Mouse (Mus musculus) testis, postnatal 14 days (tissue): ENCODE data around the gene Hsp90ab1.

Source experiments
- DNase-seq: peaks from one replicate; pipeline ENCODE4 v3.0.0; 2021; ENCODE audit warnings: low spot score

Gene Hsp90ab1

DNA sequence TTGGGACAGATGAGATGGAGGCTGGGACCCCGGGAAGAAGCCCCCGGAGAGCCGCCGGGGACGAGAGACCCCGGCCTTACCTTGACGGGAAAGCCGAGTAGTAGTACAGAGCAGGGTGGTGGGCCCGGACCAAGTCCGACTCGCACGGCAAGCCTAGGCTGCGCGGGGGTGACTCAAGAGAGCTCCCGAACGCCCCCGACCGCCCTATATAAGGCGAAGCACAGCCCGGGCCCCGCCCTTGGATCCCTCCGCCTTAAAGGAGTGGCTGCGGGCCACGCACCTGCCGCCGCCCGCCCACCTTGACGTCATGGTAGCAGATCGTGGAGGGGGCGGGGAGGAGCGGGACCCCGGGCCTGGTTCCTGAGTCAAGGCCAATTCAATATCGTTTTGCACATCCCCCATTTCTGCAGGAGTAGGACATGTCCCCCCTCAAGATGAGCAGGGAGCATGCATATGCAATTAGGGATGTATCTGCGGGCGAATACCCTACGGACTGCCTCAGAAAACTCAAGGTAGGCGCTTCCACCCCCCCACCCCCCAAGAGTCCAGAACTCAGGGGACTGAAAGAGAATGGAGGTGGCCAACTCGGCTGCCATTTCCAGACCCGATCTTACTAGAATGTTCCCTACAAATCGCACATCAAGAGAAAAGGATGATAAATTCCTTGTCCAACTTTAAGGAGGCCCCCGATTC is at the start of gene Hsp90ab1:
Gene Hsp90ab1, minus strand, starts transcription at position 185 of the 693 bp plus-strand sequence.
- peak; percentile 99 for DNase-seq

DNA sequence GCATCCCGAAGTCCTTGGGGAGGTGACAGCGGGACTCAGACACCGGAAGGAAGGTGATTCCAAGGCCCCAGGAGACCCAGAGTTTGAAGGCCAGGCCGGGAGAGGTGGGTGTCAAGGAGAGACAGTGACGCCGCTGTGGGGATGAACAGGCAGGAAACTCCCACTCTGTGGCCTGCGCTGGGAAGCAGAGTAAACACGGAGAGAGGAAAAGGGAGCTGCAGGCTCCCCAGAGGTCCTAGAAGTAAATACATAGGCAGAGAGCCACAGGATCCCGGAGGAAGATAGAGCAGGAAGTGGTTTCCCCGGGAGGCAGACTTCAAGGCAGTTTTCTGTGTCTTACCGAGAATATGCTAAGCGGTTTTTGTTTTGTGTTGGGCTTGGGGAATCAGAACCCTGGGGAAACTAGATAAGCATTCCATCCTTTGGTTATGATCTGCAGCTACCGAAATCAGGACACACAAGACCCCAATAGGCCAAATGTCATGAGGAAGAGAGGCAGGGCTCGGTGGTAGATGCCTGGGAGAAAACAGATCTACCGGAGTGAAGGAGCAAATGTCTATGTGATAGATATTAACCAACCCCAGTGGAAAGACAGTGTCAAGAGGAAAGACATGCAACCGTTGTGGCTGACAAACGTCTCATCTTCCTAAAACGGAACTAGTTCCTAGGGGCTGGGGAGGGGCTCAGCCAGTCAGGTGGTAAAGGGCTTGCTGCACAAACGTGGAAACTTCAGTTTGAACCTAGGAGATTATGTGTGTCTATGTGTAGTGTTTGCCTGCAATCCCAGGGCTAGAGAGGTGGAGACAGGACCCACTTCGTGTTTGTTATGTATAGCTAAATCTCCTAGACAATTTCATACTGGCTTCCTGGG is 46.5 kb upstream of the Hsp90ab1 start:
- peak; percentile 24 for DNase-seq

DNA sequence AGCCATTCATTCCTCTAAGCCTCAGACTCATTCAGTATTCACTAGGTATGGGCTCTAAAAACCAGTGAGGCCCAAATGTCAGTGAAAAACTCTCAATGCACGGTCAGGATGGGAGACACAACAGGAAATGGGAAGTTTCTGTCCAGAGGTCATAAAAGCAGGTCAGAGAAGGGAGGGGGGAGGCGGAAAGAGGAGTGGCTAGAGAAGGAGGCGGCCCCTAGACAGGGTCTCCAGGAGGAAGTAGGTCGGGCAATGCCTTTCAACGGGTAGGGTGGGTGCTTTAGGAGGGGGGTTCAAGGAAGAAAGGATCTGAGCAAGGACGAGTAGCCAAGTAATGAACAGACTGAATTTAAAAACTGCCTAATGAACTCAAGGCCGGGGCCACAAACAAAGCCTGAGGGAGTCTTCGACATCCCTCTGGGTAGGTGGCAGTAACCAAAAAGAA is 45.9 kb upstream of the Hsp90ab1 start:
- peak; percentile 31 for DNase-seq

DNA sequence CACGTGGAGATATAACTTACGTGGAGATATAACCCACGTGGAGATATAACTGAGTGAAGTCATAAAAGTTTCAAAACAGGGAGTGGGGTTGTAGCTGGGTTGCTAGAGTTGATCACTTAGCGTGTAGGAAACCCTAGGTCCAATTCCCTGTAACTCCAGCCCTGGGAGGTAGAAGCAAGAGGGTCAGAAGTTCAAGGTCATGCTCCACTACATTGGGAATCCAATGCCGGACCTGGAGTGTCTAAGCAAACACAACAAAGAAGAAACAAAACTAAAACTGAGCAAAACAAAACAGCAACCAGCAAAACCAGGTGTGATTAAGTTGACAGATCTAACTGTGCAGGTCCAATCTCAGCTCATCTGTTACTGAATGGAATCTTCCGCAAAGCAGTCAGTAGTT is 44.6 kb upstream of the Hsp90ab1 start:
- DNase-seq: no peak

DNA sequence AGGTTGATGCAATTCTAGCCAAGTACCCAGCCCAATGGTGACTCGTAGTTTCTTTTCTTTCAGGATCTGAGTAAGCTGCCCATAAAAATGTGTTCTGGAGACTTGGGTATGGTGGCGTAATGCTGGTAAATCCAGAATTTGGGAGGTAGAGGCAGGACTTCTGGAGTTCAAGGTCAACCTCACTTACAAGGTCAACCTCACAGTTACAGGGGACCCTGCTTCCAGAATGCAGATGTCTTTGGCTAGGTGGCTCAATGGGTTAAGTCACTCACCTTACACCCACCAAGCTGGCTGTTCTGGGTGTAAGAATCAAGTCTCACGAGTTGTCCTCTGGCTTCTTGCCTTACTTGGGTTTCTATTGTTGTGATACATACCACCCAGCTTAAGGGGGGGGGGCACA is 43.6 kb upstream of the Hsp90ab1 start:
- no peak for DNase-seq

DNA sequence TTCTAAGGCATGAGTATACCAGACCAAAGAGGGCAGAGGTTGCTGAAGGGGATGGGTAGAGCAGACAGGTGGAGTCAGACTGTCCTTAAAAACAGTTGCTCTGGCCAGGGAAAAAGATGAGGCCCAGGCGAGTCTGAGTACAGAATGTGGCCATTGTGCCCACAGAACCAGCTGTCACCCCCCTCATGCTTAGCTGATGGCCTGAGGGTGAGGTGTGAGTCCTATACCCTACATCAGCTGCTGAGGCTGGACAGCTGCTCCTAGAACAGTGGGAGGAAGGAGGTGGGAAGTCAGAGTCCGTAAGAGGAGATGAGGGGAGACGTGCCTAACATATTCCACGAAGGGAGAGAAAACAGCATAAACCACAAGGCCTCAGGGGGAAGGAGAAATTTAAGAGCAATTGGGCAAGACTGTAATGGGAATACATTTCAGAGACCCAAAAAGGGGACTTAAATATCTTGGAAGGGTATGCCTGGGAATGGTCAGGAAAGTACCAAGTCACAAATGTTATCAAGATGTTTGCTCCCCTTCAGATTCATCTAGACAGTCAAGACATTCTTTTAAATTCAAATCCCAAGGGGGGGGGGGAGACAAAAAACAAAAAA is 43.1 kb upstream of the Hsp90ab1 start:
- DNase-seq: no peak

DNA sequence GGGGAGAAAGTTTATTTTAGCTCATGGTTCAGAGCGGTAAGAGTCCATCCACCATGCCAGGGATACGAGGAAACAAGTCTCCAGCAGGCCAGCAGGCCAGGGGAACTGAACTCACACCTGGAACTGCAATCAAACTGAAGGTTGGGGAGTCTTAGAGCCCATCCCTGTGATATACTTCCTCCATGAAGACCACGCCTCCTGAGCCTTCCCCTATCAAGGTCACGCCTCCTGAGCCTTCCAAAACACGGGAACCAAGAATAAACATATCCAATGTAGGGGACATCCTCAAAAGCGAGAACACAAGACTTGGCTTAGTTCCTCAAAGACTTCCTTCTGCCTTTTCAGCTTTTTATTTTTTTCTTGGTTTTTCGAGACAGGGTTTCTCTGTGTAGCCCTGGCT is 39.9 kb upstream of the Hsp90ab1 start:
- no peak for DNase-seq

DNA sequence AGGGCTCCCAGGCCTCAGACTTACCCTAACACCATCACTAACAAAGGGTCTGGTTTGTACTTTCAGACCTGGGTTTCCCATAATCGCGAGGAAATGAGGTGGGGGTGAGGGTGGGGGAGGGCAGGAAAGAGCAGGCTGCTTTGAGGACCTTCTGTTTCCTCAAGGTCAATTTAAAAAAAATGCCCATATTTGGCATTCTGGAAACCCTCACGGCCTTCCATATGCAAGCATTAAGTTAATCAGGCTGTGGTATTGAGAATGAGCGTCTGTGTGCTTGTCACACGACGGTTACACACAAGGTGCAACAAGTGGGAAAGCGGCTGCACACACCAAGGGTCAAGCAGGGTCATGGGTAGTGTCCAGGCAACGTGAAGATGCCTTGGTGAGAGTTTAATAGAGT is 38.9 kb upstream of the Hsp90ab1 start:
- no peak for DNase-seq

DNA sequence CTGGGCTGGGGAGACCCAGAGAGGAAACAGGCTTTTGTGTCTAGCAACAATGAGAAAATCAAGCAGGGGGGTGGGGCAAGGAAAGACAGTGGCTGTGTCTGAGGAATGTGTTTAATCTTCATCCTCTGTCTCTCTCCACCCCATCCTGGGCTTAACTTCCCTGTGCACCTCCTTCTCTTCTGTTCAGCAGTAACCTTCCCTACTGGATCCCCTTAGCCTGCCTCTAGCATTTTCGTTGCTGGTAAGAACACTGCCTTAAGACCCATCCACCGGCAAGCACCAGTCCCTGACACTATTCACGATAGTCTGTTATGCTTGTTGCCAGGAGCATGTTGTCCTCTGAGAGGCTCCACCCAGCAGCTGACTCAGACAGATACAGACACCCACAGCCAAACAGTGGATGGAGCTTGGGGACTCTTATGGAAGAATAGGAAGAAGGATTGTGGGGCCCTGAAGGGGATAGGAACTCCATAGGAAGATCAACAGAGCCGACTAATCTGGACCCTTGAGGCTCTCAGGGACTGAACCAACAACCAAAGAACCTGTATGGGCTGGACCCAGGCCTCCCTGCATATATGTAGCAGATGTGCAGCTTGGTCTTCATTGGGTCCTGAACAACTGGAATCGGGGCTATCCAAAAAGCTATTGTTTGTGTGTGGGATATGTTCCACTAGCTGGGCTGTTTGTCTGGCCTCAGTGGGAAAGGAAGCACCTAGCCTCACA is 37.2 kb upstream of the Hsp90ab1 start:
- no peak for DNase-seq

DNA sequence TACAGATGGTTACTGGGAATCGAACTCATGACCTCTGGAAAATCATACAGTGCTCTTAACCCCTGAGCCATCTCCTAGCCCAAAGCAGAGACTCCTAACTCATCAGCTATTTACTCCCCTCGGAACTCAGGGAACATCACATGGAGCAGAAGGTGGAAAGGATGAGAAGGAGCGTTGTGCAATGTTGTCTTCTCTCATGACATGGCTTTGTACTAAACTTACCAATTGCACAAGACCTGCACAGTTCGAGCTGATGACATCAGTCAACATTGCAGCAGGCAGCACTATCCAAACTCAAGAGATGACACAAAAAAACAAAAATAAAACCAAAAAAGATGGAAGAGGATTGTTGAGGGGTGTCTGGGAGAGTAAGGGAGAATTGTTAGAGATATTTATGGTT is 35.3 kb upstream of the Hsp90ab1 start:
- no peak for DNase-seq

DNA sequence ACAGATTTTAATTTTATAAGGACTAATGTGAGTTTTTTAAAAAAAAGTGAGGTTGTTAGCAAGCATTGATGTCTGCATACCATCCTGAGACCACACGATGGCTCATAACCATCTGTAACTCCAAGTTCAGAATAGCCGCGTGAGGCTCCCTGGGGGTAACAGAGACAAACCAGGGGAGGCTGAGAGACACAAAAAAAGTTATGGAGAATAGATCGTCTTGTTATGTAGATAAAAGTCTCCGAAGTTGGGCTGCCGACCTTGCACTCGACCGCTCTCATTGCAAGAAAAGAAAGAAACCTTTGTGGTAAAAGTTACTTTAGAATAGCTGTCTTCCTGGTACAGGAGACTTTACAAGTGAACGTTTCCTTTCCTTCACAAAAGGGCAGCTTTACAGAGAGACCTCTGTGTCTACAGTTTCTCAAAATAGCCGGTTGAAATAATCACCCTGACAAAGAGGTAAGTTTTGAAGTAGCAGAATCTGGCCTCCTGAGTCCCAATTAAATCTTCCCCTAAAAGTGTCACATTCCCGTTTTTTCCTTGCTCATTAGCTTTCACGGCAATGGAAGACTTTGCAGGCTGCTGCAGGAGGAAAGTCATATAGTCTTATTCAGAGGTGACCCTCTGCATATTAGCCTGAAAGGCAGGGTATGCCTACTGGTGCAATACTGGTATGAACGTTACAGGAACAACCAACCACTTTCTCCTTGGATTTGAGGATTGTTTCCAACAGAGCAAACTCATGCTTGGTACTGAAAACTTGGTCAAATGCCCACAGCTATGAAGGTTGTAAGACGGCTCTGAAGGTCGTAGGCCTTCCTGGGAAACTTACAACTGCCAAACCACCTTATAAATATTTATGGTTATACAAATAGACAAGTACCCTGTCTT is 34.2 kb upstream of the Hsp90ab1 start:
- DNase-seq: no peak

DNA sequence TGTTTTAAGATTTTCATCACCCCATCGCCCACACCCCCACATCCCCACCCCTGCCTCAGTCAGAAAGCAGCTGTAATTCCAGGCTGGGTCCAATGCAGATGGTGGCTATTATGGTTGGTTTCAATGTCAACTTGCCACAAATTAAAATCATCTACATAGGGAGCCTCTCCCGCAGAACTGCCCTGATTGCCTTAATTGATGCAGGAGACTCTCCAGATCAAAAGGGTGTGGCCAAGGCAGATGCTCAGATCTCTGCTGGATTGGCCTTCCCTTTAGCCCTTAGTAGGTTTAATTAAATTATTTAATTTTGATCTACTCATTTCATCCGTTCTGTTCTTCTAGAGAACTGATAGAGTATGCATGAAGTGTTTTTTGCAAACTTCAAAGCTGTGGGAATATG is 29.9 kb upstream of the Hsp90ab1 start:
- DNase-seq: no peak

DNA sequence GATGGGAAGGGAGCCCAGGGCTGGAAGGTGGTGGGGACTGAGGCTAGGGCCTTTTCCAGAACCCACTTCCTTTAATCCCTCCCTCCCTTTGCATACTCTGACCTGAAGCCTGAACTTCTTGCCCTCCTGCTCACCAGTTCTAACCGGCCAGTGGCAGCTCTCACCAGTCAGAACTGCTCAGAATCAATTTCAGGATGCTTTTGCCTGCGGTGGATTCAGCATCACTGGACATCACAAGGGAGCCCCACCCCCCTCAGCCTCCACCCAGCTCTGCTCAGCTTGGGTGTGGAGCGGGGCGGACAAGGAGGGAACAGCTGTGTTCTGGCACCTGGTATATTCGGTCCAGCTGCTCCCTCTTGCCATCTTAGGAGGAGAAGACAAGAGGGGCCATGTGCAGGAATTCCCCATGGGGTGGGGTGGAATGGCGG is 28.8 kb upstream of the Hsp90ab1 start, which contains the start of gene Mymx:
Gene Mymx, minus strand, starts transcription at position 226 of the 428 bp plus-strand sequence.
- no peak for DNase-seq

DNA sequence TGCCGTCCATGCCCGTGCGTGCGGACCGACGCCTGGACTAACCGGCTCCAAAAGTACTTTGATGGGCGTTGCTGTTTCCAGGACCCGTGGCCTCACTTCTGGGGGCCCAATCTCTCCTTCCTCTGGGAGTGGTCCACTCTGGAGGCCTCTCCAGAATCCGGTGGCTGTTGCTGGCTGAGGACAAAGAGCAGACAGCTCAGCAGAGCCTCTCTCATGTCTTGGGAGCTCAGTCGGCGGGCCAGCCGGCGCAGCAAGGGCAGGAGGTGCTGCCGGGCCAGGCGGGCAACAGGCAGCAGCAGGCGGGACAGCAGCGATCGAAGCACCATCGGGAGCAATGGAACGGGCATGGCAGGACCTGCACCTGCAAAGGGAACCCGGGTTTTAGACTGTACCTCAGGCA is 28.3 kb upstream of the Hsp90ab1 start:
- no peak for DNase-seq

DNA sequence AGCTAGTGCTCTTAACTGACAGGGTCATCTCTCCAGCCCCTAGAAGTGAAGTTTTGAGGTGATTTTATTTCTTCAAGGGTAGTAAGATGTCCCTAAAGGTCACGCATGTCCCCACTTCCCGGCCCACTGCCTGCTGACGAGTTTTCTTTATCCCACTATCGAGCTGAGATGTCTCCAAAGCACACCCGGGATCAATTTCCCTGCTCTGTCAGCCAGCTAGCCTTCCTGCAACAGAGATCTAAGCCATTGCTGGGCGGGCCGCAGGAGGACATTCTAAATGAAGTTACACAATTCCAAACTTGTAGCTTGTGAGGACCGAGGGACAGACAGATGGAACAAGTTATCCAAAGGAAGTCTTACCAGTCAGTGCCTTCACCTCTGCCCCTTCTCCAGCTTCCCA is 27.2 kb upstream of the Hsp90ab1 start:
- no peak for DNase-seq

DNA sequence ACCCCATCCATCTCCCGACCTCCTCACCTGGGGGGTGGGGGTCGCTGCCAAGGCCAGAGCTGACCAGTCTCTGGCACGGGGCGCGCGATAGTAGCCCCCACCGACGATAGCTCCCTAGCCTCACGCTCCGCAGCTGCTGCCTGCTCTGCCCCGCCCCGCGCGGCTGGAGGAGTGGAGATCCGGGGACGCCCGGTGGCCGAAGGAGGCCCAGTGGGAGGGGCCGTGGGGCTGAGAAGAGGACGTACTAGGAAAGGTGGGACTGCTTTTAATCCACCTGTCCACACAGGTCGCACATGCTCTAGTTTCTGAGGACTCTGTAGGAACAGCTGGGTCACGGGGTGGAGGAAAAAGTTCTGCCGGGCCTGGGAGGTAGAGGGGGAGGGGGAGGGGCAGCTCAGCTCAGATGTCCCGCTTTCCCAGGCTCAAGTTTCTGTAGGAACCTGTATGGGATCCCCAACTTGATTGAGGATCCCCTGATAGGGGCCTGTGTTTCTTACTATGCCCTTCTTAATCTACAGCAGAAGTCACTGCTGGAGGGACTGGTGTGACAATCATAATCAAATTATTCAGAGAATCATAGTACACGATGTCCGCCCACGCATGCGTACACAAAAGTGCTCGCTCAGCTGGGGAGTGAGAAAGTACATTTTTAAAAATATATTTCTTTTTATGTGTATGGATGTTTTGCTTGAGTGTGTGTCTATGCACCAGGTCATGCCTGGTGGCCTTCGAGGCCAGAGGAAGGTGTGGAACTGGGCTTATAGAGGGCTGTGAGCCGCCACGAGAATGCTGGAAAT is 26.6 kb upstream of the Hsp90ab1 start, which contains the start of gene Slc29a1:
Gene Slc29a1, minus strand, starts transcription at position 161 of the 797 bp plus-strand sequence.
- DNase-seq: peak; percentile 75

DNA sequence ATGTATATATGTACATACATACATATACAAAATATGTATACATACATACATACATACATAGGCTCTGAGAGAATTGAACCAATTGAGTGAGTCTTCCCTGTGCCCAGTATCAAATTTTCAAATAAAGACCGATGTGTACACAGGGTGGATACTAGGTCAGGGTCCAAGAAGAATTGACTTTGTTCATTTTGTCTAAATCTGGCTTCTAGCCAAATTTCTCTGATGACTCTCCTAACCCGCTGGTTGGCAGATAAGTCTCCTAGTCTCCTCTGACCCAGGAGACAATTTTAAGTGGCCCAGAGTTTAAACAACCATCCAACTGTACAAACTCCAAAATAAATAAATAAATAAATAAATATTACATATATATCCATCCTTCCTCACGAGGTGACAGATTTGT is 25.8 kb upstream of the Hsp90ab1 start:
- no peak for DNase-seq

DNA sequence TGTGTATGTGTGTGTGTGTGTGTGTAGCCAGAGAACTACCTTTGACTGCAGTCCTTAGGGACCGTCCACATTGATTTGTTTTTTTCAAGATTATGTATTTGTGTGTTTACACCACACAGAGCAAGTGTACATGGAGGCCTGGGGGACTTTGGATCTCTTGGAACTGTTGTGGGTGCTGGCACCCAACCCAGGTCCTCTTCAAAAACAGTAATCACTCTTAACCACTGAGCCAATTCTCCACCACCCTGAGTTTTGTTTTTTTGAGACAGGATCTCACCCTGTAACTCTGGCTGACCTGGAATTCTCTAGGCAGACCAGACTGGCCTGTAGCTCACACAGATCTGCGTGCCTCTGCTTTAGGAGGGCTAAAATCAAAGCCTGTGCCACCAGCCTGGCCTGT is 25.3 kb upstream of the Hsp90ab1 start:
- no peak for DNase-seq

DNA sequence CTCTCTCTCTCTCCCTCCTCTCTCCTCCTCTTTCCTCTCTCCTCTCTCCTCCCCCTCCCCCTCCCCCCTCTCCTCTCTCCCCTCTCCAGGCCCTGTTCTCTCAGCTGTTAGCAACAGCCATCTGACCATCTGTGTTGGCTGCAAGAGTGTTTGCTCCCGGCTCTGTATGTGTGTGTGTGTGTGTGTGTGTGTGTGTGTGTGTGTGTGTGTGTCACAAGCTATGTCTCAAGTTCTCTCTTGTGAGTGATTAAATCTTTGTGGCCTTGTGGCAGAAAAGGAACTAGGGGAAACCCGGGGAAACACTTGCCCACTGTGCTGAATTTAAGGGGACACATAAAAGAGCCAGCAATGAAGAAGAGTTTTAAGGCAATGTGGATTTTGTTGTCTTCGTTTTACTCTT is 24.7 kb upstream of the Hsp90ab1 start:
- no peak for DNase-seq
